Mouse (Mus musculus) hindbrain, embryonic 13.5 days (tissue): ENCODE results near the gene Mrtfb. TPM values are rescaled to one million over a fixed set of nuclear protein-coding genes. Genes with fewer than 3 reads are reported as not detected.

Source experiments
- ATAC-seq: fragments of 200-750 bp; cut with Nextera tagmentation; 2 replicates; pipeline ENCODE4 v1.8.0; 2017; ENCODE audit warnings: moderate TSS enrichment; ENCODE audit not compliant: low FRiP score
- H3K27ac ChIP-seq: fragments of 300-500 bp; sonication (generic); 2 replicates; pipeline ENCODE4 v1.5.1; 2015; ENCODE audit warnings: inconsistent platforms, mild to moderate bottlenecking, moderate library complexity
- H3K27me3 ChIP-seq: fragments of 300-500 bp; sonication (generic); 2 replicates; pipeline ENCODE4 v1.6.1; 2015; ENCODE audit warnings: mild to moderate bottlenecking, inconsistent platforms
- H3K36me3 ChIP-seq: fragments of 300-500 bp; sonication (generic); 2 replicates; pipeline ENCODE4 v1.6.1; 2015; ENCODE audit warnings: mild to moderate bottlenecking, inconsistent platforms
- H3K4me1 ChIP-seq: fragments of 300-500 bp; sonication (generic); replicated peaks from 2 replicates; pipeline ENCODE4 v1.6.1; 2015; ENCODE audit warnings: inconsistent platforms
- H3K4me2 ChIP-seq: fragments of 300-500 bp; sonication (generic); 2 replicates; pipeline ENCODE4 v1.6.1; 2015; ENCODE audit warnings: inconsistent platforms, mild to moderate bottlenecking, moderate library complexity
- H3K4me3 ChIP-seq: fragments of 300-500 bp; sonication (generic); 2 replicates; pipeline ENCODE4 v1.5.1; 2015; ENCODE audit warnings: mild to moderate bottlenecking, inconsistent platforms
- H3K9ac ChIP-seq: fragments of 300-500 bp; sonication (generic); 2 replicates; pipeline ENCODE4 v1.6.1; 2015; ENCODE audit warnings: mild to moderate bottlenecking, inconsistent platforms
- H3K9me3 ChIP-seq: fragments of 300-500 bp; sonication (generic); 2 replicates; pipeline ENCODE4 v1.6.1; 2016; ENCODE audit warnings: inconsistent platforms
- WGBS: fragments of 180-500 bp; shearing (Covaris S2); methylation state at CpG from one replicate; pipeline ENCODE4 v1.1.7; 2015; 5-methylcytosine and 5-hydroxymethylcytosine counted together
- polyA plus RNA-seq: library from polyadenylated mRNA; unstranded; fragments of >200 nt; fragmentation: Nextera tagmentation; extraction: Ambion mirVana; gene quantifications from 2 replicates; pipeline ENCODE4 v1.2.1, GENCODE M21; 2015

Mrtfb gene
- polyA plus RNA-seq, 1 experiment from 2014 or later: 10.7 TPM

DNA sequence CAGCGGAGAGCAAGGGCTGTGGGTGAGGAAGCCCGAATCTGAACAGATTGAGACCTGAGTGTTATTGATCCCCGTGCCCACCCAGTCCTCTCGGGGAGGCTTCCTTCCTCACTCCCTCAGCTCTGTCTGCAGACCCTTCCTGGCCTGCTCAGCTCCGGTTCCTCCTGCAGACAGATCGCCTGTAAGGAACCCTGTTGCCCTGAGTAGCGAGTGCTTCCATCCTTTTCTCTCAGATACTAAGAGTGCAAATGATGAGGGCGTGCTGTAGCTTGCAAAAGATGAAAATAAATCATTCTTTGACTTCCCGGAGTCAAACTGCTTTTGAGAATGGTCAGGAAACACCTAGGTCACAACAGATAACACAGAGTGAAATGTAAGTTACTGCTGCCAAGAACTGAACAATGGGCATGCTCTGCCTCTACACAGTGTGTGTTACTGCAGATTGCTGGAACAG is 103.2 kb downstream of the Mrtfb start:
- Histone ChIP-seq H3K27ac (peak overlapping the region; percentile 60), H3K9ac (peak overlapping the region; percentile 65; the same call in 1 of the 2 replicates), H3K27me3 (no peaks in the 10 kb centered on the region), H3K4me3 (peak overlapping the region; percentile 11; the same call in 1 of the 2 replicates), H3K36me3 (no peaks in the 10 kb centered on the region), H3K9me3 (no peaks in the 10 kb centered on the region), H3K4me2 (peak overlapping the region; percentile 31), H3K4me1 (peaks cover 31% of the 10 kb centered on the region)
- ATAC-seq: no peak
- WGBS: 60% methylated on average over 9 of the region's 9 CpGs

DNA sequence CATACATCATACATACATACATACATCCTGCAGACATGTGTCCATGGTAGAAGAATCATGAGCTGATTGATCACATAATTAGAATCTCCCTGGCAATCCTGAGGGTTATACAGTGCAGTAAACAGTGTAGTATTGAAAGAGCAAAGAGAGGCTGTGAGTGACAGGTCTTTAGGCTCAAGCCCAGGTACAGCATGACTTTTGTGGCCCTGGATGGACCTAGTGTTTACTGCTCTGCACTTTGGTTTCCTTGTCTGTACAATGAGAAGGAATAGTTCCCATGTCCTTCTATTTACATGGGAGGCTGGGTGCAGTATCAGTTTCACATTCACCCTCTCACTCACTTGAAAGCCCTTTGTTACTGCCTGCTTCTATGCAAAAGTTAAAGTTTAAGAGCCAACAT is 103.9 kb downstream of the Mrtfb start:
- Histone ChIP-seq H3K4me3 (no peak overlapping the region), H3K9me3 (no peaks in the 10 kb centered on the region), H3K36me3 (no peaks in the 10 kb centered on the region), H3K4me1 (peaks cover 30% of the 10 kb centered on the region), H3K27ac (no peak overlapping the region), H3K27me3 (no peaks in the 10 kb centered on the region), H3K4me2 (no peak overlapping the region), H3K9ac (no peak overlapping the region)
- no peak for ATAC-seq

DNA sequence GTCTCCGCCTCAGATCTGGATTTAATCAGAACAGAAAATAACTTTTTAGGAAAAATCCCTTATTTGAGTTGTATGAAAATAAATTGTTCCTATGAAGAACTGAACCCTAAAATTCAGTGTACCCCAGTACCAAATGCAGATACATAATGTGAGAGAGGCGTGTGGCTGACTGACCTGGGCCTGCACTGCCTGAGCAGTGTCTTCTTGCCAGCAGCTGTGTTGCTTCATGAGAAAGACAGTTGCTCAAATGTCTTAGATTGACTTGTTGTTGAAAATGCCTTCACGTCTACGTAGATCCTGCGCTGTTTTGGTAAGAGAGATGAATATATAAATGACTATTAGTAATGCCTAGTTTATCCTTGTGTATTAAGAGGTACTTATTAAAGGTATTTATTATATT is 104.6 kb downstream of the Mrtfb start:
- Histone ChIP-seq H3K36me3 (no peaks in the 10 kb centered on the region), H3K27me3 (no peaks in the 10 kb centered on the region), H3K4me1 (peaks cover 30% of the 10 kb centered on the region), H3K4me3 (no peak overlapping the region), H3K9ac (no peak overlapping the region), H3K4me2 (no peak overlapping the region), H3K27ac (no peak overlapping the region), H3K9me3 (no peaks in the 10 kb centered on the region)
- WGBS: 96% methylated on average over 5 of the region's 5 CpGs
- no peak for ATAC-seq

DNA sequence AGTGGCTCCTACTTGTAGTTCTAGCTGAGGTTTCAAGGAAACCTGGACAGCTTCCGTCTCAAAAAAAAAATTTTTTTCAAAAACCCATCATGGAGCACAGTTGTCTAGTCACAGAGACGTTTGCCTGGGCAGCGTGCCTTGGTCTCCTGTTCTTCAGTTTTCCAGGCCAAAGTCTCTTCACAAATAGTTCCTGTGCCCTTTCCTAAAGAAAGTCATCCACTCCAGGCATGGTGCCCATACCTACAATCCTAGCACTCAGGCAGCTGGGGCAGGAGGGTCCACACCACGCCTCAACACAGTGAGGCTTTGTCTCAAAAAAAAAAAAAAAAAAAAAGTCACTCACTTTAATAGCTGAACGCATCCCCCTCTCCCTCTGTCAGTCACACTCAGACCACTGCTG is 106.9 kb downstream of the Mrtfb start:
- H3K9ac ChIP-seq: no peak overlapping the region
- no peak overlapping the region for H3K27ac ChIP-seq
- H3K4me3 ChIP-seq: no peak overlapping the region
- ATAC-seq: no peak
- WGBS: 81% methylated on average over 5 of the region's 5 CpGs
- peaks cover 33% of the 10 kb centered on the region for H3K4me1 ChIP-seq
- no peaks in the 10 kb centered on the region for H3K9me3 ChIP-seq
- no peaks in the 10 kb centered on the region for H3K27me3 ChIP-seq
- H3K36me3 ChIP-seq: no peaks in the 10 kb centered on the region
- H3K4me2 ChIP-seq: no peak overlapping the region

DNA sequence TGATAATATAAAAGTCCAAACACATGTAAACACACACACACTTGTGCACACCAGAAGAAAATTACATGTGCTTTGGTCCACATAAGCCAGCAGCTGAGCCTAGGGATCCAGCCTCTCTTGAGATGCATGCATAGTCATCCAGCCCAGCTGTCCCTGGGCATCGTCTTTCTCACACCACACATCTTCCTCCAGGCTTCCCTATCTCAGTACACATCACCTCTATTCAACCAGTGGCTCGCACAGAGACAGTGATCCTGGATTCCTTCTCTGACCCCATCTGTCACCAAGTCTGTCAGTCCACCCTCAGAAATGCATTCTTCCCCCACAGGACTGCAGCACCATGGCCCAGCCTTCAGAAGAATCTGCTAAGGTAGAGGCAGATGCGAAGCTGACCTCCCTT is 107.9 kb downstream of the Mrtfb start:
- Histone ChIP-seq H3K36me3 (no peaks in the 10 kb centered on the region), H3K4me1 (peaks cover 23% of the 10 kb centered on the region), H3K4me3 (no peak overlapping the region), H3K27me3 (no peaks in the 10 kb centered on the region), H3K9me3 (no peaks in the 10 kb centered on the region), H3K27ac (no peak overlapping the region), H3K9ac (no peak overlapping the region), H3K4me2 (no peak overlapping the region)
- WGBS: 53% methylated on average over 3 of the region's 3 CpGs
- ATAC-seq: no peak

DNA sequence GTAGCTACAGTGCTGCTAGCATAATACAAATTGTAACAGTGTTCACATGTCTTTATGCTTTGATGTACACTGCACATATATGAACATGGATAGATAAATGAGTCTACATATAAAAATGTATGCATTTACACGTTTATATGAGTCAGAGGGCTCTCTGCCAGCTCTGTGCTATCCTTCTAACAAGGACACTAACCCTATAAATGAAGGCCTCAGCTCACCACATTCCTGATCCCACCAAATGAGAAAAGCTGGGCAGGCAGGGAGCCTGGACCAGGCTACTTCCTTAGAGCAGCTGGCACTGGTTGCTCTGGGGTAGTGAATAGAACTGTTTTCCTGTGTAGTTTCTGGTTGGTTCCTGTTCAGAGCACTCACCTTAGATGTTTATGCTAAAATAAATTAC is 110.0 kb downstream of the Mrtfb start:
- H3K27me3 ChIP-seq: no peaks in the 10 kb centered on the region
- no peaks in the 10 kb centered on the region for H3K9me3 ChIP-seq
- H3K27ac ChIP-seq: no peak overlapping the region; the same call in 1 of the 2 replicates
- 76% methylated on average over 1 of the region's 1 CpGs for WGBS
- no peak overlapping the region for H3K9ac ChIP-seq
- no peak overlapping the region for H3K4me2 ChIP-seq
- H3K4me3 ChIP-seq: no peak overlapping the region
- H3K4me1 ChIP-seq: peaks cover 13% of the 10 kb centered on the region
- ATAC-seq: no peak
- H3K36me3 ChIP-seq: no peaks in the 10 kb centered on the region

DNA sequence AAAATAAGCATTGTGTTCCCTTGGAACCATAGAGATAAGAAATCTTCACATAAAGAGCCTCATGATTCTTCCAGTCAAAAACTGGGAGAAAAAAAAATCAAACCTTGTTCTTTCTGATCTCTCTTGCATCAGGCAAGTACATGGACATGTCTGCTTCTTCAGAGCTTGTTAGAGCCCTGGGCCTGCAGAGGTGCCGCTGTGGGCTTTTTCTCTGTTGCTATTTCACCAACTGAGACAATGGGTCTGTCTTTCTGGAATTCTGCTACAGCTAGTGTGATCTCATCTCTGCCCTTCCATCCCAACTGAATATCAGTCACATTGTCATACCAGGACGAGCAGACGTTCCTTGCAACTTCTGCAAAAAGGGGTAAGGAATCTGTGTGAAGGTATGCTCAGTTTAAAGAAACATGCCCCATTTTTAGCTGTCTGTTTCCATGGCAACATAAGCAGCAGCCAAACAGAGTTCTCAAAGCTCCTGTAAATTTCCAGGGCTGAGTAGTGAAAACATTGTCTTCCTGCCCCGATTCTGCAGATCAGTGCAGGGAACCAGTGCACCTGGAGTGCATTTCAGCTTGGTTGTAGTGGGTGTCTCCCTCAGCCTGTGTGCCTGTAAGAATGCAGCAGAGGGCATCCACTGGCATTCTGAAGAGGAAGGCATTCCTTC is 110.7 kb downstream of the Mrtfb start:
- H3K4me2 ChIP-seq: no peak overlapping the region
- H3K27ac ChIP-seq: peak overlapping the region; percentile 61
- H3K27me3 ChIP-seq: no peaks in the 10 kb centered on the region
- peak overlapping the region; percentile 26; the same call in 1 of the 2 replicates for H3K9ac ChIP-seq
- no peak overlapping the region for H3K4me3 ChIP-seq
- no peaks in the 10 kb centered on the region for H3K36me3 ChIP-seq
- no peaks in the 10 kb centered on the region for H3K9me3 ChIP-seq
- WGBS: 24% methylated on average over 4 of the region's 4 CpGs
- peaks cover 18% of the 10 kb centered on the region for H3K4me1 ChIP-seq
- no peak for ATAC-seq

DNA sequence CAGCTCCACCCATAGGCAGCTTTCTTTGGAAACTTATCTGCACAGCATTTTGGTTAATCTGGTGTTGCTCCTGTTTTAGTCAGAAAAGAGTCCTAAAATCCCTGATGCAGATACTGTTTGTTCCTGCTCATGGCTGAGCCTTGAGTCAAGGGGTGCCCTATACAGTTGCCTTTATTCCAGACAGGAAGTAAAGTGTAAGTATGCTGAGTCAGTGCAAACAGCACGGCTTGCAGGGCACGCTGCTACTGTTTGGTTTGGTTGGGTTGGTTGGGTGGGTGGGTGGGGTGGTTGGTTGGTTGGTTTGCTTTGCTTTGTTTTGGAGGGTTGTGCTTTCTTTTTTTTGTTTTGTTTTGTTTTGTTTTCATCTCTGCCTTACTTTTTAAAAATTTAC is 111.2 kb downstream of the Mrtfb start:
- peak overlapping the region; percentile 61; the same call in 1 of the 2 replicates for H3K27ac ChIP-seq
- H3K9ac ChIP-seq: peak overlapping the region; percentile 9; the same call in 1 of the 2 replicates
- no peaks in the 10 kb centered on the region for H3K36me3 ChIP-seq
- H3K4me3 ChIP-seq: no peak overlapping the region
- WGBS: 76% methylated on average over 2 of the region's 2 CpGs
- peaks cover 20% of the 10 kb centered on the region for H3K4me1 ChIP-seq
- H3K4me2 ChIP-seq: no peak overlapping the region
- no peaks in the 10 kb centered on the region for H3K27me3 ChIP-seq
- ATAC-seq: no peak
- no peaks in the 10 kb centered on the region for H3K9me3 ChIP-seq

DNA sequence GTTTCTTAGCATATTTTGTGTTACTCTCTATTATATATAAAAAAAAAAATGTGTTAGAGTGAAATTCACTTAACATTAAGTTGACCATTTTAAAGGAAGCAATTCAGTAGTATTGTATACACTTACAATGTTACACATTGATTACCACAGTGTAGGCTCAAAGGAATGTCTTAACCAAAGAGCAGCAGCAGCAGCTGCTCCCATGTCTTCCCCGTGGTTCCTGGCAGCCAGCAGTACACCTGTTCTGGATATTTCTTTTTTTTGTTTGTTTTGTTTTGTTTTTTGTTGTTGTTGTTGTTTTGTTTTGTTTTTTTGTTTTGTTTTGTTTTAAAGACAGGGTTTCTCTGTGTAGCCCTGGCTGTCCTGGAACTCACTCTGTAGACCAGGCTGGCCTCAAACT is 112.4 kb downstream of the Mrtfb start:
- no peaks in the 10 kb centered on the region for H3K27me3 ChIP-seq
- no peak overlapping the region for H3K4me2 ChIP-seq
- no peak overlapping the region for H3K4me3 ChIP-seq
- H3K9ac ChIP-seq: no peak overlapping the region
- no peaks in the 10 kb centered on the region for H3K9me3 ChIP-seq
- no peak overlapping the region for H3K27ac ChIP-seq
- 80% methylated on average over 1 of the region's 1 CpGs for WGBS
- no peak for ATAC-seq
- no peaks in the 10 kb centered on the region for H3K36me3 ChIP-seq
- H3K4me1 ChIP-seq: peaks cover 20% of the 10 kb centered on the region

DNA sequence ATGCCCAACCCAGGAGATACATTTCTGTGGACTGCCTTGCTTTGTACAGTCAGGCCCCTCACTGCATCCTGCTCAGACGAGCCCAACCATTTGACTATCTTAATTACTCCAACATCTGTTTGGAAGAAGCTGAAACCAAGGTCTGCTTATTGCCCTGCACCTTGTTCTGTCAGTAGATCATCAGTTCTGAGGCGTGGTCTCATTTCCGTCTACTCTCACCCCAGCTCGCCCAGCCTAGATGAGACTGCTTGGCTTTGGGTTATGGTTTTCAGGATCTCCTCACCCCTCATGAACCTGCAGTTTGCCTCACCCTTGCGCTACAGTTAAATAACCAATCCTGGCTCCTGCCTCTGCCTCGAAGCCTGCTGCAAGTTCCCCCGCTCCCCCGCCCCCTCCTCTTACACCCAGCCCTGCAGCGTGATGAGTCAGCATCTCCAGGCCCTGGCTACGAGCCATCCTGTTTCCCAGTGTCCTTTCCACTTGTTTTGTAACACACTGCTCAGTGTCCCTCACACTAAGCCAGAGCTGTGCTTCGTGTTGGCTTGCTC is 115.5 kb downstream of the Mrtfb start:
- no peak overlapping the region for H3K9ac ChIP-seq
- H3K27ac ChIP-seq: peak overlapping the region; percentile 30; the same call in 1 of the 2 replicates
- no peak overlapping the region for H3K4me3 ChIP-seq
- no peaks in the 10 kb centered on the region for H3K9me3 ChIP-seq
- no peaks in the 10 kb centered on the region for H3K27me3 ChIP-seq
- H3K4me2 ChIP-seq: peak overlapping the region; percentile 21; the same call in 1 of the 2 replicates
- WGBS: 31% methylated on average over 11 of the region's 11 CpGs
- ATAC-seq: peak; percentile 79
- peaks cover 14% of the 10 kb centered on the region for H3K4me1 ChIP-seq
- H3K36me3 ChIP-seq: no peaks in the 10 kb centered on the region

DNA sequence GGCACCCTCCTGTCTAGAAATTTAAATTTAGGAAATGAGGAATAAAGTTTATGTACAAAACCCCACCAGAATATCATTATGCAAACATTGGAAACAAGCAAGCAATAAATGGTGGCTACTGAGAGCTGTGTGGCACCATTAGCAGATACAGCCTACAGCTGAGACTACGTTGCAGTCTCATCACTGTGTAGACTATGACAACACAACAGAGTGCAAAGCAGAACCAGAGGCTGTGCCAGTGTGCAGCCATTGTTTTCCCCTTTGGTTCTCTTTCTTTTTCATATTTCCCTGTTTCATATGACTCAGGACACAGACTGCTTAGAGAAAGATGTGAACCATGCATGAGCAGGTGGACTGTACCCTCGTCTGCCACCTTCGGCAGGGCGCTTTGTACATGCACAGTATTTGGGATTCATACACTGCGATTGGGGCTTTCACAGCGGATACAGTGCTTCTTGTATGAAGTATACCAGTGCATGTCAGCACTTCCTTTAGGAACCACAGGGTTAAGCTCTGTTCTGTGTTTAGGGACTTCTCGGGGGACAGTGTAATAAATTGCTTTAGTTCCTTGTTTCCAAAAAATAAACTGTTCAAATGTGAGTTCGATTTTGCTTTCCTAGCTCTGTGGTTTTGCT is 116.7 kb downstream of the Mrtfb start:
- H3K36me3 ChIP-seq: no peaks in the 10 kb centered on the region
- no peaks in the 10 kb centered on the region for H3K9me3 ChIP-seq
- no peaks in the 10 kb centered on the region for H3K27me3 ChIP-seq
- H3K4me1 ChIP-seq: peaks cover 7% of the 10 kb centered on the region
- no peak overlapping the region for H3K9ac ChIP-seq
- no peak for ATAC-seq
- no peak overlapping the region for H3K27ac ChIP-seq
- no peak overlapping the region for H3K4me3 ChIP-seq
- no peak overlapping the region for H3K4me2 ChIP-seq
- 95% methylated on average over 8 of the region's 8 CpGs for WGBS

DNA sequence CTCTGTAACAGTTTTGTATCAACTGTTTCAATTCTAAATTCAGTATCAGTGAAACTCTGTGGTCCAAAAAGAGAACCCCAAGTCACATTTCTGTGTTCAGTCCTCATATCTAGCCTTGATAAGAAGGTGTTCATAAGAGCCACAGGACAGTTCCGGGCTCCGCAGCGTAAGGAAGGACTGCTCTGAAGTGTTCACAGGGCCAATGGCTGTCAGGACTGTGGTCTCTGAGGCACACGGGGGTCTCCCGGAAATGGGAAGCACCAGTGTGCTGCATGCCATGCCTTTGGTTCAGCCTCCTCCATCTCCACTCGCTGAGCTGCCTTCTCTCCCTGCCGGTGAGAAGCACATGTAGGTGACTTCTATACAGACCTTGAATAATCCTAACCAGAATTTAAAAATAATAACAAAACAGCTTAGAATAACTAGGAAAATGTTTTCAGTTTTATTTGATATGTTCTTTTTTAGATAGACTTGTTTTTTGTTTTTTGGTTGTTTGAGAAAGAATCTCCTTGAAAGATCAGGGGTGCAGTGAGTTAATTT is 120.7 kb downstream of the Mrtfb start:
- 90% methylated on average over 7 of the region's 7 CpGs for WGBS
- no peak overlapping the region for H3K4me3 ChIP-seq

More for the DNA sequence above, 120.7 kb downstream of the Mrtfb start:
- H3K27ac ChIP-seq: no peak overlapping the region
- no peaks in the 10 kb centered on the region for H3K27me3 ChIP-seq
- H3K36me3 ChIP-seq: no peaks in the 10 kb centered on the region
- no peak for ATAC-seq
- H3K9ac ChIP-seq: no peak overlapping the region
- no peaks in the 10 kb centered on the region for H3K9me3 ChIP-seq
- no peak overlapping the region for H3K4me2 ChIP-seq
- H3K4me1 ChIP-seq: peaks cover 1% of the 10 kb centered on the region
